Mouse (Mus musculus): ENCODE measurements around the gene Pold4.

- TF ChIP-seq CTCF (conservative IDR thresholded peaks at IDR 0.05; ENCODE audit: low read length) (no peak), NANOG (IDR thresholded peaks at IDR 0.05; ENCODE audit: borderline replicate concordance, low read length) (no peak), POU5F1 (IDR thresholded peaks at IDR 0.05; ENCODE audit: borderline replicate concordance, low read length) (no peak)
These were observed 29.5 kb downstream of the Pold4 start for GRCm38 (mm10) chr19:4261038-4261698.
